Mouse (Mus musculus) embryo, embryonic 11.5 days (tissue): ENCODE results near the gene Slc41a3.

ENCODE experiments used
- DNase-seq: peaks from one replicate; pipeline ENCODE4 v3.0.0-alpha.2; 2012; ENCODE audit warnings: low read depth, low spot score

Gene Slc41a3

GRCm38 (mm10) chr6:90678759-90679158 is 74.2 kb downstream of the Slc41a3 start:
- no peak for DNase-seq

- DNase-seq, result no peak
Measured at GRCm38 (mm10) chr6:90680401-90680800, 75.9 kb downstream of the Slc41a3 start.

GRCm38 (mm10) chr6:90683831-90684532 is 79.5 kb downstream of the Slc41a3 start:
- DNase-seq, result no peak

- no peak for DNase-seq
Measured at GRCm38 (mm10) chr6:90686812-90687211, 82.3 kb downstream of the Slc41a3 start.

- no peak for DNase-seq
Measured at GRCm38 (mm10) chr6:90688003-90688402, 83.5 kb downstream of the Slc41a3 start.

- DNase-seq, result no peak
Measured at GRCm38 (mm10) chr6:90688742-90689141, 84.2 kb downstream of the Slc41a3 start.

- no peak for DNase-seq
Measured at GRCm38 (mm10) chr6:90689500-90689899, 85.0 kb downstream of the Slc41a3 start.

GRCm38 (mm10) chr6:90691935-90692334 is 87.4 kb downstream of the Slc41a3 start:
- no peak for DNase-seq

GRCm38 (mm10) chr6:90692404-90692803 is 87.9 kb downstream of the Slc41a3 start:
- DNase-seq, result no peak

- no peak for DNase-seq
Measured at GRCm38 (mm10) chr6:90695754-90696153, 91.2 kb downstream of the Slc41a3 start.
